ENCODE assay signal across 17 mouse cellular contexts in the genomic region with DNA sequence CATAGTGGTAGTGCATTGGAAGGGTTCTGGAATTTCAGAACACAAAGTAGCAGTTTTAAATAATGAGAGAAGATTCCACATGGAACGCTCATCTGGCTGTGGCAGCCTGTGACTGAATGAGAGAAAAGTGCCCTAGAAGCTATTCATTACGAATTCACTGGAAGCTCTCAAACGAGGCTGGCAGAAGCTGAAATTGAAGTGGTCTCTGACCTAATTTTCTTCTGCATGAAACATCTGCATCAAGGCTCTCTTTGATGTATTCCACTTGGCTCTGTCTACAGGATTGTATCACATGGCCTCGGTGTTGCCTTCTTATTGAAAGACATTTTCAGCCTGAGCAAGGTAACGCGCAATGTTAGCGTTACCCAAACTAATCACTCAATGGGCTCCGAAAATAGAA.
DNase-seq lines count a peak whose midpoint lies in the region; ATAC-seq and TF ChIP-seq lines count a peak whose summit lies in the region.
"Had no signal": no experiment of that assay in that cellular context is flagged by ENCODE, and none has a peak within 500 bp of the region (broad histone marks: within the 10 kb centered on the region; RNA-seq: fewer than 3 reads in every experiment).

No protein-coding gene starts in this region.

- no peak for TF ChIP-seq EP300 in heart, postnatal 0 days (IDR thresholded peaks at IDR 0.05; ENCODE audit: low read depth)

- H3K9me3 ChIP-seq in heart, postnatal 0 days (replicated peaks; ENCODE audit: control insufficient read depth, low read length), result no peaks in the 10 kb centered on the region
- H3K9me3 ChIP-seq: intestine, embryonic 15.5 days; limb, embryonic 12.5 days; neural tube, embryonic 12.5 days had no signal

- ATAC-seq in heart, postnatal 0 days (ENCODE audit: insufficient read depth, low read depth), result no peak
- no peak for ATAC-seq in CD4-positive, CD25-positive, alpha-beta regulatory T cell, adult 4 months
- ATAC-seq: intestine, embryonic 15.5 days had no signal

- no peaks in the 10 kb centered on the region for H3K27me3 ChIP-seq in heart, postnatal 0 days (ENCODE audit: control insufficient read depth, insufficient read depth, low read length)
- H3K27me3 ChIP-seq: intestine, embryonic 15.5 days; limb, embryonic 12.5 days; megakaryocyte, embryonic 14.5 days; neural tube, embryonic 12.5 days had no signal

- H3K4me2 ChIP-seq in heart, postnatal 0 days (ENCODE audit: low read depth, low read length), result peak overlapping the region; percentile 26
- H3K4me2 ChIP-seq: intestine, embryonic 15.5 days; limb, embryonic 12.5 days; neural tube, embryonic 12.5 days had no signal

- H3K36me3 ChIP-seq in heart, postnatal 0 days (replicated peaks; ENCODE audit: control insufficient read depth, insufficient read depth, low read length), result no peaks in the 10 kb centered on the region
- H3K36me3 ChIP-seq: intestine, embryonic 15.5 days; limb, embryonic 12.5 days; neural tube, embryonic 12.5 days had no signal

- H3K4me1 ChIP-seq in heart, postnatal 0 days (ENCODE audit: control insufficient read depth, insufficient read depth), result peaks cover 14% of the 10 kb centered on the region
- H3K4me1 ChIP-seq: intestine, embryonic 15.5 days; limb, embryonic 12.5 days had no signal

- H3K4me3 ChIP-seq in heart, postnatal 0 days (ENCODE audit: low read depth, low read length), result no peak overlapping the region
- H3K4me3 ChIP-seq: erythroblast, embryonic 14.5 days; intestine, embryonic 15.5 days; limb, embryonic 12.5 days; megakaryocyte, embryonic 14.5 days; neural tube, embryonic 12.5 days had no signal

- H3K27ac ChIP-seq in heart, postnatal 0 days (ENCODE audit: low read depth), result no peak overlapping the region
- H3K27ac ChIP-seq: intestine, embryonic 15.5 days; limb, embryonic 12.5 days; neural tube, embryonic 12.5 days had no signal

- DNase-seq in adrenal gland, postnatal 36 days, result peak; percentile 11 to 17
- DNase-seq in adrenal gland, postnatal 25 days, result no peak
- DNase-seq in heart, postnatal 0 days (ENCODE audit: low spot score), result no peak
- no peak for DNase-seq in heart, postnatal 10 days
- DNase-seq in brain, adult 2 months (ENCODE audit: low read depth, low spot score), result peak; percentile 65
- DNase-seq in layer of hippocampus, postnatal 36 days, result peak; percentile 22 to 30
- DNase-seq in lung, postnatal 25 days (ENCODE audit: low spot score), result no peak
- DNase-seq: cerebellum, adult 11 months; gastrocnemius, postnatal 36 days; kidney, postnatal 4 days; lung, adult 18-20 months had no signal

- no peak overlapping the region for H3K9ac ChIP-seq in heart, postnatal 0 days (replicated peaks; ENCODE audit: low read depth, low read length)
- H3K9ac ChIP-seq: intestine, embryonic 15.5 days; limb, embryonic 12.5 days; neural tube, embryonic 12.5 days had no signal

- no peak for TF ChIP-seq CTCF in heart, postnatal 0 days (IDR thresholded peaks at IDR 0.05; ENCODE audit: low read depth)

- 37% methylated on average over 8 of the region's 8 CpGs for WGBS in heart, postnatal 0 days

- intact Hi-C loops in heart, postnatal 10 days (cut with DNase I), result no loop called here

Comparison
In these comparisons a context has a peak if more than half of its experiments do, and no peak if none do; other contexts are left out.
1. DNase-seq: peak in adrenal gland, postnatal 36 days (2 of 2), brain, adult 2 months (single experiment) and layer of hippocampus, postnatal 36 days (2 of 2); none in adrenal gland, postnatal 25 days (single experiment), heart, postnatal 0 days (single experiment), heart, postnatal 10 days (0 of 2) and lung, postnatal 25 days (single experiment).